Mouse (Mus musculus): ENCODE data around the gene Cpt1c. TPM values are rescaled to one million over a fixed set of nuclear protein-coding genes. Genes with fewer than 3 reads are reported as not detected.

Gene Cpt1c
- polyA plus RNA-seq, 1 experiment from 2014 or later: 35.8 TPM

GRCm38 (mm10) chr7:44915314-44915713 is 59.3 kb downstream of the Cpt1c start:
- no peaks in the 10 kb centered on the region for H3K27me3 ChIP-seq
- H3K27ac ChIP-seq (replicated peaks): no peak overlapping the region
- no peak overlapping the region for H3K4me2 ChIP-seq (replicated peaks)
- H3K9ac ChIP-seq: no peak overlapping the region
- no peak overlapping the region for H3K4me3 ChIP-seq (replicated peaks)
- WGBS: 90% methylated on average over 9 of the region's 9 CpGs
- peaks cover 63% of the 10 kb centered on the region for H3K36me3 ChIP-seq
- ATAC-seq (ENCODE audit: insufficient number of reproducible peaks, low FRiP score, low TSS enrichment, low read depth): no peak
- H3K9me3 ChIP-seq (replicated peaks): no peaks in the 10 kb centered on the region
- peaks cover 19% of the 10 kb centered on the region for H3K4me1 ChIP-seq

GRCm38 (mm10) chr7:44914396-44914795 is 60.3 kb downstream of the Cpt1c start:
- no peak overlapping the region for H3K27ac ChIP-seq (replicated peaks)
- H3K4me1 ChIP-seq: peaks cover 19% of the 10 kb centered on the region
- H3K4me2 ChIP-seq (replicated peaks): no peak overlapping the region
- H3K27me3 ChIP-seq: no peaks in the 10 kb centered on the region
- no peak overlapping the region for H3K4me3 ChIP-seq (replicated peaks)
- H3K9ac ChIP-seq: no peak overlapping the region
- H3K36me3 ChIP-seq: peaks cover 71% of the 10 kb centered on the region
- 93% methylated on average over 2 of the region's 2 CpGs for WGBS
- no peak for ATAC-seq (ENCODE audit: insufficient number of reproducible peaks, low FRiP score, low TSS enrichment, low read depth)
- H3K9me3 ChIP-seq (replicated peaks): no peaks in the 10 kb centered on the region

Small RNAs within 50 kb of the gene (microRNA-seq; reads per million reads assigned to microRNA genes)
- gene Mir7054 (ENCODE audit: borderline number of aligned reads): 0.52 reads per million

Other genes starting within 250 kb of the Cpt1c start
- gene Vrk3, start 226.4 kb downstream of the Cpt1c start, polyA plus RNA-seq (2015; fragmentation: Nextera tagmentation; extraction: Ambion mirVana): 32.9 and 35.2 TPM in 2 replicates
- gene Zfp473, start 223.8 kb downstream of the Cpt1c start, polyA plus RNA-seq (2015; fragmentation: Nextera tagmentation; extraction: Ambion mirVana): 1.4 and 1.8 TPM in 2 replicates
- 83.9 and 84.0 TPM in 2 replicates for gene Nup62, start 158.8 kb downstream of the Cpt1c start, polyA plus RNA-seq (2015; fragmentation: Nextera tagmentation; extraction: Ambion mirVana)
- 0.88 and 1.6 TPM in 2 replicates for gene Il4i1, start 158.5 kb downstream of the Cpt1c start, polyA plus RNA-seq (2015; fragmentation: Nextera tagmentation; extraction: Ambion mirVana)
- gene Atf5, start 158.2 kb downstream of the Cpt1c start, polyA plus RNA-seq (2015; fragmentation: Nextera tagmentation; extraction: Ambion mirVana): 12.4 and 14.7 TPM in 2 replicates
- 124 and 127 TPM in 2 replicates for gene Akt1s1, start 125.9 kb downstream of the Cpt1c start, polyA plus RNA-seq (2015; fragmentation: Nextera tagmentation; extraction: Ambion mirVana)
- gene Tbc1d17, start 125.8 kb downstream of the Cpt1c start, polyA plus RNA-seq (2015; fragmentation: Nextera tagmentation; extraction: Ambion mirVana): 86.6 and 89.3 TPM in 2 replicates
- 30.4 and 37.3 TPM in 2 replicates for gene Pnkp, start 117.7 kb downstream of the Cpt1c start, polyA plus RNA-seq (2015; fragmentation: Nextera tagmentation; extraction: Ambion mirVana)
- 428 and 442 TPM in 2 replicates for gene Ptov1, start 105.1 kb downstream of the Cpt1c start, polyA plus RNA-seq (2015; fragmentation: Nextera tagmentation; extraction: Ambion mirVana)
- gene Med25, start 82.1 kb downstream of the Cpt1c start, polyA plus RNA-seq (2015; fragmentation: Nextera tagmentation; extraction: Ambion mirVana): 110 and 122 TPM in 2 replicates
- gene Fuz, start 78.8 kb downstream of the Cpt1c start, polyA plus RNA-seq (2015; fragmentation: Nextera tagmentation; extraction: Ambion mirVana): 29.4 and 30.1 TPM in 2 replicates
- 73.0 and 76.2 TPM in 2 replicates for gene Ap2a1, start 45.4 kb downstream of the Cpt1c start, polyA plus RNA-seq (2015; fragmentation: Nextera tagmentation; extraction: Ambion mirVana)
- 0.23 TPM in 1 of 2 replicates, not detected in the other for gene Tsks, start 31.6 kb downstream of the Cpt1c start, polyA plus RNA-seq (2015; fragmentation: Nextera tagmentation; extraction: Ambion mirVana)
- 455 and 479 TPM in 2 replicates for gene Prmt1, start 11.7 kb upstream of the Cpt1c start, polyA plus RNA-seq (2015; fragmentation: Nextera tagmentation; extraction: Ambion mirVana)
- 109 and 110 TPM in 2 replicates for gene Irf3, start 22.8 kb upstream of the Cpt1c start, polyA plus RNA-seq (2015; fragmentation: Nextera tagmentation; extraction: Ambion mirVana)
- gene Bcl2l12, start 23.9 kb upstream of the Cpt1c start, polyA plus RNA-seq (2015; fragmentation: Nextera tagmentation; extraction: Ambion mirVana): 59.1 and 67.7 TPM in 2 replicates
- gene Scaf1, start 41.5 kb upstream of the Cpt1c start, polyA plus RNA-seq (2015; fragmentation: Nextera tagmentation; extraction: Ambion mirVana): 40.7 and 41.9 TPM in 2 replicates
- 41.3 and 47.6 TPM in 2 replicates for gene Rras, start 43.1 kb upstream of the Cpt1c start, polyA plus RNA-seq (2015; fragmentation: Nextera tagmentation; extraction: Ambion mirVana)
- 11.9 and 12.1 TPM in 2 replicates for gene Prr12, start 78.0 kb upstream of the Cpt1c start, polyA plus RNA-seq (2015; fragmentation: Nextera tagmentation; extraction: Ambion mirVana)
- 68.5 and 73.6 TPM in 2 replicates for gene Nosip, start 87.6 kb upstream of the Cpt1c start, polyA plus RNA-seq (2015; fragmentation: Nextera tagmentation; extraction: Ambion mirVana)
- 26.0 and 26.9 TPM in 2 replicates for gene Prrg2, start 87.8 kb upstream of the Cpt1c start, polyA plus RNA-seq (2015; fragmentation: Nextera tagmentation; extraction: Ambion mirVana)
- 520 and 531 TPM in 2 replicates for gene Rcn3, start 117.4 kb upstream of the Cpt1c start, polyA plus RNA-seq (2015; fragmentation: Nextera tagmentation; extraction: Ambion mirVana)
- gene Fcgrt, start 129.0 kb upstream of the Cpt1c start, polyA plus RNA-seq (2015; fragmentation: Nextera tagmentation; extraction: Ambion mirVana): 126 and 135 TPM in 2 replicates
- 1,509 and 1,523 TPM in 2 replicates for gene Rps11, start 149.6 kb upstream of the Cpt1c start, polyA plus RNA-seq (2015; fragmentation: Nextera tagmentation; extraction: Ambion mirVana)
- 1,369 and 1,440 TPM in 2 replicates for gene Rpl13a, start 153.9 kb upstream of the Cpt1c start, polyA plus RNA-seq (2015; fragmentation: Nextera tagmentation; extraction: Ambion mirVana)
- 0.12 and 0.37 TPM in 2 replicates for gene Gm45713, start 161.4 kb upstream of the Cpt1c start, polyA plus RNA-seq (2015; fragmentation: Nextera tagmentation; extraction: Ambion mirVana)
- gene Flt3l, start 161.6 kb upstream of the Cpt1c start, polyA plus RNA-seq (2015; fragmentation: Nextera tagmentation; extraction: Ambion mirVana): 2.6 and 3.4 TPM in 2 replicates
- gene Pih1d1, start 179.5 kb upstream of the Cpt1c start, polyA plus RNA-seq (2015; fragmentation: Nextera tagmentation; extraction: Ambion mirVana): 81.2 and 87.5 TPM in 2 replicates
- gene Aldh16a1, start 179.7 kb upstream of the Cpt1c start, polyA plus RNA-seq (2015; fragmentation: Nextera tagmentation; extraction: Ambion mirVana): 43.7 and 47.1 TPM in 2 replicates
- gene Slc17a7, start 189.1 kb upstream of the Cpt1c start, polyA plus RNA-seq (2015; fragmentation: Nextera tagmentation; extraction: Ambion mirVana): 0.33 and 0.39 TPM in 2 replicates
- gene Gfy, start 204.7 kb upstream of the Cpt1c start, polyA plus RNA-seq (2015; fragmentation: Nextera tagmentation; extraction: Ambion mirVana): 5.5 and 13.4 TPM in 2 replicates
- not detected in 2 replicates for gene Pth2, start 206.1 kb upstream of the Cpt1c start, polyA plus RNA-seq (2015; fragmentation: Nextera tagmentation; extraction: Ambion mirVana)
- 1.00 and 1.1 TPM in 2 replicates for gene Ccdc155, start 230.0 kb upstream of the Cpt1c start, polyA plus RNA-seq (2015; fragmentation: Nextera tagmentation; extraction: Ambion mirVana)
- gene Dkkl1, start 237.3 kb upstream of the Cpt1c start, polyA plus RNA-seq (2015; fragmentation: Nextera tagmentation; extraction: Ambion mirVana): 30.7 and 38.5 TPM in 2 replicates
- gene Tead2, start 240.9 kb upstream of the Cpt1c start, polyA plus RNA-seq (2015; fragmentation: Nextera tagmentation; extraction: Ambion mirVana): 141 and 148 TPM in 2 replicates